Mouse (Mus musculus) CH12.LX (cell line): ENCODE data around the gene Shank3. TPM values are rescaled to one million over a fixed set of nuclear protein-coding genes. Genes with fewer than 3 reads are reported as not detected.

ENCODE experiments used
- DNase-seq: peaks from one replicate; pipeline ENCODE4 v3.0.0-alpha.2; 2013; ENCODE audit errors: extremely low read depth
- H3K27ac ChIP-seq: 2 replicates; pipeline ENCODE4 v1.5.1; 2012; ENCODE audit warnings: low read depth, mild to moderate bottlenecking, control low read depth, moderate library complexity; ENCODE audit not compliant: insufficient read depth
- H3K27me3 ChIP-seq: replicated peaks from 2 replicates; pipeline ENCODE3; 2012; ENCODE audit warnings: inconsistent platforms
- H3K36me3 ChIP-seq, 2 experiments: replicated peaks in 1 of 2; 2 replicates each; pipeline versions ENCODE3 to v1.6.1; 2012; ENCODE audit warnings: inconsistent platforms in 1 of 2, low read length in 1 of 2, mild to moderate bottlenecking in 1 of 2, mixed read lengths in 1 of 2, moderate library complexity in 1 of 2; ENCODE audit not compliant: control insufficient read depth in 1 of 2, insufficient read depth in 1 of 2
- H3K4me1 ChIP-seq, 2 experiments: 2 replicates each; pipeline ENCODE4 v1.6.1; 2012; ENCODE audit warnings: inconsistent platforms in 1 of 2, moderate library complexity in 1 of 2; ENCODE audit not compliant: insufficient read depth in 2 of 2, control insufficient read depth in 1 of 2
- H3K4me2 ChIP-seq: 2 replicates; pipeline ENCODE4 v1.6.1; 2012; ENCODE audit warnings: low read depth, mild to moderate bottlenecking, control low read depth; ENCODE audit not compliant: poor library complexity, insufficient read depth, severe bottlenecking
- H3K4me3 ChIP-seq, 3 experiments: fragments of 150-350 bp in 1 of 3; sonication (generic) in 1 of 3; replicated peaks in 1 of 3; 2 replicates each; pipeline versions ENCODE3 to v1.5.1; 2011 to 2012; ENCODE audit warnings: low read depth in 2 of 3, low read length in 2 of 3, mild to moderate bottlenecking in 2 of 3, moderate library complexity in 2 of 3, control low read depth in 1 of 3, improper control_type of control experiment in 1 of 3, inconsistent platforms in 1 of 3, mixed read lengths in 1 of 3; ENCODE audit not compliant: poor library complexity in 1 of 3
- H3K79me2 ChIP-seq: replicated peaks from 2 replicates; pipeline ENCODE4 v1.6.1; 2012; ENCODE audit warnings: mild to moderate bottlenecking, moderate library complexity; ENCODE audit not compliant: control insufficient read depth, poor library complexity, insufficient read depth, severe bottlenecking; ENCODE audit errors: extremely low read depth
- H3K9ac ChIP-seq: 2 replicates; pipeline ENCODE4 v1.6.1; 2012; ENCODE audit warnings: low read depth, mild to moderate bottlenecking, control low read depth, moderate library complexity; ENCODE audit not compliant: insufficient read depth
- H3K9me3 ChIP-seq: replicated peaks from 2 replicates; pipeline ENCODE3; 2012; ENCODE audit warnings: low read length, inconsistent platforms, mixed read lengths
- BHLHE40 ChIP-seq: IDR thresholded peaks from 2 replicates; pipeline ENCODE4 v1.6.1; 2011; ENCODE audit warnings: mild to moderate bottlenecking, low read depth, low read length, improper control_type of control experiment
- CHD1 ChIP-seq: IDR thresholded peaks from 2 replicates; pipeline ENCODE4 v1.6.1; 2012; ENCODE audit warnings: low read depth, low read length, improper control_type of control experiment, inconsistent platforms
- CHD2 ChIP-seq: IDR thresholded peaks from 2 replicates; pipeline ENCODE4 v1.6.1; 2011; ENCODE audit warnings: low read length, improper control_type of control experiment
- CTCF ChIP-seq, 2 experiments: IDR thresholded peaks in 1 of 2; conservative IDR thresholded peaks in 1 of 2; 2 replicates each; pipeline ENCODE4 v1.5.1; 2011 to 2012; ENCODE audit warnings: low read depth in 2 of 2, low read length in 2 of 2, improper control_type of control experiment in 1 of 2, inconsistent platforms in 1 of 2, mild to moderate bottlenecking in 1 of 2, moderate library complexity in 1 of 2
- E2F4 ChIP-seq: IDR thresholded peaks from 2 replicates; pipeline ENCODE4 v1.6.1; 2011; ENCODE audit warnings: low read depth, low read length, improper control_type of control experiment; ENCODE audit not compliant: insufficient replicate concordance
- ELF1 ChIP-seq: IDR thresholded peaks from 2 replicates; pipeline ENCODE4 v1.6.1; 2014; ENCODE audit warnings: low read depth, mild to moderate bottlenecking, inconsistent platforms, low read length, improper control_type of control experiment
- EP300 ChIP-seq: IDR thresholded peaks from 2 replicates; pipeline ENCODE4 v1.6.1; 2011; ENCODE audit warnings: low read length, improper control_type of control experiment
- HCFC1 ChIP-seq: IDR thresholded peaks from 2 replicates; pipeline ENCODE4 v1.6.1; 2012; ENCODE audit warnings: low read depth, mild to moderate bottlenecking, inconsistent platforms, low read length, improper control_type of control experiment
- IRF4 ChIP-seq: IDR thresholded peaks from 2 replicates; pipeline ENCODE4 v1.6.1; 2014; ENCODE audit warnings: low read depth, mild to moderate bottlenecking, inconsistent platforms, low read length, improper control_type of control experiment
- JUN ChIP-seq: IDR thresholded peaks from 2 replicates; pipeline ENCODE4 v1.6.1; 2011; ENCODE audit warnings: low read depth, mild to moderate bottlenecking, low read length, improper control_type of control experiment, moderate library complexity; ENCODE audit not compliant: insufficient read depth
- KAT2A ChIP-seq: IDR thresholded peaks from 2 replicates; pipeline ENCODE4 v1.6.1; 2012; ENCODE audit warnings: low read length, improper control_type of control experiment, inconsistent platforms; ENCODE audit not compliant: insufficient replicate concordance
- MEF2A ChIP-seq: IDR thresholded peaks from 2 replicates; pipeline ENCODE4 v1.6.1; 2014; ENCODE audit warnings: low read depth, mild to moderate bottlenecking, inconsistent platforms, low read length, improper control_type of control experiment, borderline replicate concordance
- MYC ChIP-seq: IDR thresholded peaks from 2 replicates; pipeline ENCODE4 v1.6.1; 2011; ENCODE audit warnings: low read depth, mild to moderate bottlenecking, improper control_type of control experiment, low read length
- NRF1 ChIP-seq: IDR thresholded peaks from 2 replicates; pipeline ENCODE4 v1.6.1; 2014; ENCODE audit warnings: low read depth, mild to moderate bottlenecking, inconsistent platforms, low read length, improper control_type of control experiment, moderate library complexity
- PAX5 ChIP-seq: IDR thresholded peaks from 2 replicates; pipeline ENCODE4 v1.6.1; 2012; ENCODE audit warnings: low read length, inconsistent platforms, mixed read lengths
- POLR2AphosphoS2 ChIP-seq: IDR thresholded peaks from 2 replicates; pipeline ENCODE4 v1.6.1; 2011; ENCODE audit warnings: low read depth, low read length, improper control_type of control experiment
- RCOR1 ChIP-seq: conservative IDR thresholded peaks from 2 replicates; pipeline ENCODE4 v1.6.1; 2012; ENCODE audit warnings: low read depth, mild to moderate bottlenecking, inconsistent platforms, low read length, improper control_type of control experiment
- SMC3 ChIP-seq: IDR thresholded peaks from 2 replicates; pipeline ENCODE4 v1.6.1; 2011; ENCODE audit warnings: low read depth, low read length, improper control_type of control experiment
- TBP ChIP-seq: conservative IDR thresholded peaks from 2 replicates; pipeline ENCODE4 v1.6.1; 2011; ENCODE audit warnings: low read depth, low read length, improper control_type of control experiment
- TCF12 ChIP-seq: IDR thresholded peaks from 2 replicates; pipeline ENCODE4 v1.6.1; 2014; ENCODE audit warnings: low read depth, mild to moderate bottlenecking, inconsistent platforms, low read length, improper control_type of control experiment
- USF2 ChIP-seq: conservative IDR thresholded peaks from 2 replicates; pipeline ENCODE4 v1.6.1; 2011; ENCODE audit warnings: low read depth, low read length, improper control_type of control experiment
- ZKSCAN1 ChIP-seq: IDR thresholded peaks from 2 replicates; pipeline ENCODE4 v1.6.1; 2012; ENCODE audit warnings: low read depth, inconsistent platforms, low read length, improper control_type of control experiment, borderline replicate concordance
- ZNF384 ChIP-seq: IDR thresholded peaks from 2 replicates; pipeline ENCODE4 v1.6.1; 2012; ENCODE audit warnings: low read depth, low read length, improper control_type of control experiment, inconsistent platforms
- dilution Hi-C: fragments of 300-500 bp; cut with MboI; formaldehyde crosslinking; loops from 2 replicates; pipeline ENCODE4 v1.14.3; 2020; ENCODE audit warnings: low sequenced_read_pairs; ENCODE audit not compliant: extremely low pct_unique_long_range_greater_than_20kb, extremely low pct_ligation_motif_present
- in situ Hi-C: fragments of 300-500 bp; cut with MboI; formaldehyde crosslinking; loops from 3 replicates; pipeline ENCODE4 v1.14.3; 2019; ENCODE audit warnings: low sequenced_read_pairs, low pct_ligation_motif_present, low pct_unique_long_range_greater_than_20kb, mixed read lengths
- polyA plus RNA-seq: library from polyadenylated mRNA; unstranded; fragments of >175 nt; gene quantifications from 2 replicates; pipeline ENCODE4 v1.2.1, GENCODE M21; 2012; ENCODE audit warnings: low read depth; ENCODE audit not compliant: insufficient read length
- total RNA-seq, 2 experiments: library from RNA; depleted of rRNA; stranded (reverse); fragments of 300-350 nt in 1 of 2; fragments of >200 nt in 1 of 2; gene quantifications; 2 replicates each; pipeline ENCODE4 v1.2.3; 2012 to 2014

Shank3 gene
- total and polyA plus RNA-seq, 3 experiments: not detected

DNA sequence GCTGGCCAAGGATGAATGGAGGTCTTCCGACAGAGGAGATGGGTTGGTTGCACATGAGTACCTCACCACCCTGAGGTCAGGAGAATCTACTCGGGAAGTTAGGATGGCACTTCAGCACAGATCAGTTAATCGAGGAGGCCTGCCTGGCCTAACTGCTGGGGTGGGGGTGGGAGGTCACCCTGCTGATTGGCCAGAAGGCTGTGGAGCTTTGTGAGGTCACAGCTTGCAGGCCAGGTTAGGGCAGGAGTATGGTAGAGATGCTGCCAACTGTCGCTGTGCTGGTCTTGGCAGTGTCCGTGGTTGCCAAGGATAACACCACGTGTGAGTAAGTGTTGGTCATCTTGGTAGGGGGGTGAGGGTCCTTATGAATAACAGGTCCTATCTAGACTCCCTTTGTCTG is 68.7 kb downstream of the Shank3 start, which contains the start of gene Acr:
Acr (plus strand) TSS at position 213 of the 400 bp plus-strand sequence.
- TF ChIP-seq RCOR1 (no peak), KAT2A (no peak), USF2 (no peak), MEF2A (no peak), ZKSCAN1 (no peak), PAX5 (no peak), CHD2 (no peak), TCF12 (no peak), HCFC1 (no peak), ELF1 (no peak), MYC (no peak), BHLHE40 (no peak), CHD1 (no peak), TBP (no peak), ZNF384 (no peak), EP300 (no peak), JUN (no peak), POLR2AphosphoS2 (no peak)
- no peak for DNase-seq
- in situ Hi-C loops (no loop called here), dilution Hi-C loops (no loop called here)
- H3K9me3 ChIP-seq: no peaks in the 10 kb centered on the region
- H3K27me3 ChIP-seq: peaks cover 67% of the 10 kb centered on the region
- no peak within 1 kb of the TSS for H3K9ac ChIP-seq
- H3K27ac ChIP-seq: no peak within 1 kb of the TSS
- H3K79me2 ChIP-seq: no peaks in the 10 kb centered on the region
- H3K4me3 ChIP-seq: no peak within 1 kb of the TSS
- H3K4me2 ChIP-seq: no peak within 1 kb of the TSS
- H3K36me3 ChIP-seq: no peaks in the 10 kb centered on the region
- no peaks in the 10 kb centered on the region for H3K4me1 ChIP-seq

DNA sequence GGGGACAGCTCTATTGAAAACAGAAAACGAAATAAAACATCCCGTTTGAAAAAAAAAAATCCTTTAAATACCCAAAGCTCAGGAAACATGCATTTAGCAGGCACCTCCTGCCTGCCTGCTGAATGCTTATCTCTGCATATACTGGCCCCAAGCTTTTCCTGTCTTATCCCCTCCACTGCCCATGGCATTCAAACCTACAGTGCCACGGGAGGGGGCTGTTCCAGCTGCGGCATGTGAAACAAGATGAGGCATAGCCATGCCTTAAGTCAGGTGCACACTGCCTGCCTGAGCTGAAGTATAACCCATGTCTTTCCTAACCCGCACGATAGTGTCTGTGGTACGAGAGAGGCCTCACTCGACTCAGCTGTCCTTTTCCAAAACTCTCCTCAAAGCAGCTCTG is 72.7 kb downstream of the Shank3 start:
- H3K79me2 ChIP-seq: no peaks in the 10 kb centered on the region
- no peak for DNase-seq
- peaks cover 54% of the 10 kb centered on the region for H3K27me3 ChIP-seq
- no peak overlapping the region for H3K4me3 ChIP-seq
- no peaks in the 10 kb centered on the region for H3K9me3 ChIP-seq
- no peak overlapping the region for H3K27ac ChIP-seq
- H3K36me3 ChIP-seq: no peaks in the 10 kb centered on the region
- no peak overlapping the region for H3K4me2 ChIP-seq
- in situ Hi-C loops (no loop called here), dilution Hi-C loops (no loop called here)
- no peak overlapping the region for H3K9ac ChIP-seq
- no peaks in the 10 kb centered on the region for H3K4me1 ChIP-seq
- TF ChIP-seq ZKSCAN1: no peak
- TF ChIP-seq SMC3: no peak
- TF ChIP-seq E2F4: no peak
- TF ChIP-seq MYC: no peak
- no peak for TF ChIP-seq CTCF (conservative IDR thresholded peaks at IDR 0.05 in 1 of 2, IDR thresholded peaks at IDR 0.05 in 1 of 2; ENCODE audit: low read depth in 2 of 2, low read length in 2 of 2)
- TF ChIP-seq MEF2A: no peak
- no peak for TF ChIP-seq IRF4
- no peak for TF ChIP-seq TBP
- no peak for TF ChIP-seq NRF1
- no peak for TF ChIP-seq KAT2A
